Mouse (Mus musculus) liver, embryonic 14.5 days (tissue): ENCODE data around the gene Igsf21.

Experiments used
- CTCF ChIP-seq: IDR thresholded peaks from 2 replicates; pipeline ENCODE4 v1.5.1; 2016; ENCODE audit warnings: antibody characterized with exemption, low read depth, control low read depth
- EP300 ChIP-seq: IDR thresholded peaks from 2 replicates; pipeline ENCODE4 v1.6.1; 2016; ENCODE audit warnings: antibody characterized with exemption, low read depth

GRCm38 (mm10) chr4:140066011-140066410, 180.6 kb downstream of the Igsf21 start:
- TF ChIP-seq CTCF: no peak
- no peak for TF ChIP-seq EP300
